Mouse (Mus musculus): Measurements from ENCODE around the gene Mgat4e. TPM values are rescaled to one million over a fixed set of nuclear protein-coding genes. Genes with fewer than 3 reads are reported as not detected.

The Mgat4e gene
- polyA plus RNA-seq, 1 experiment from 2014 or later: not detected

DNA sequence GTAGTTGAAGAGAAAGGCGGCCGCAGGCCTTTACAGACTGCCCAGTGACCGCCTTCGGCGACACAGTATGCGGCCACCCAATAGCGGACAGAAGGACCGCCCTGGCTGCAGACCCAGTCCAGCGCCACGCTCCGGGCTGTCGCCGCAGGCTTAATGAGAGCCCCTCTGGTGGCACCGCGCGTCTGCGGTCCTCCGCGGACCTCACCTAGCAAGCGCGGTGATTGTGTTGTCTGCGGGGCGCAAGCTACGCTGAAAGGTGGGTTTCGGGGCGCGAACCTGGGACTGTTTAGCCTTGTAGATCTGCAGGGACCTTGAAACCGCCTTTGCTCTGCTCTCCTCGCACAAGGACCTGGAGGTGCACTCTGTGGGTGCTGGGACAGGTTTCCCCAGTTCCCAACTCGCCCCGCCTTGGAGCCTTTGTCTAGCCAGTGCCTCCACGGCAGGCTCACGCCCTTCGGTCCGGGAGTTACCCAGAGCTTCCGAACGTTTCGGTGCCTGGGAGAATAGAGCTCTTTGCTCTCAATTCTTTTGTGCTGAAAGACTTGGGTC lies 36.1 kb downstream of the Mgat4e start:
- Histone ChIP-seq H3K4me2 (ENCODE audit: low read depth, low read length) (peak overlapping the region; percentile 75), H3K27me3 (ENCODE audit: control insufficient read depth, insufficient read depth, low read depth, low read length) (peaks cover 26% of the 10 kb centered on the region), H3K4me3 (ENCODE audit: low read depth, low read length) (peak overlapping the region; percentile 53), H3K9me3 (replicated peaks; ENCODE audit: control insufficient read depth, low read length) (no peaks in the 10 kb centered on the region), H3K36me3 (ENCODE audit: control insufficient read depth, insufficient read depth) (no peaks in the 10 kb centered on the region), H3K27ac (ENCODE audit: low read length) (no peak overlapping the region), H3K9ac (ENCODE audit: low read depth, low read length) (peak overlapping the region; percentile 46), H3K4me1 (ENCODE audit: control insufficient read depth, low read depth, low read length) (peaks cover 9% of the 10 kb centered on the region)
- ATAC-seq (ENCODE audit: low read depth): peak; percentile 43; the same call in 1 of the 2 replicates
- WGBS (ENCODE audit: insufficient replicate concordance): 3% methylated on average over 38 of the region's 38 CpGs

DNA sequence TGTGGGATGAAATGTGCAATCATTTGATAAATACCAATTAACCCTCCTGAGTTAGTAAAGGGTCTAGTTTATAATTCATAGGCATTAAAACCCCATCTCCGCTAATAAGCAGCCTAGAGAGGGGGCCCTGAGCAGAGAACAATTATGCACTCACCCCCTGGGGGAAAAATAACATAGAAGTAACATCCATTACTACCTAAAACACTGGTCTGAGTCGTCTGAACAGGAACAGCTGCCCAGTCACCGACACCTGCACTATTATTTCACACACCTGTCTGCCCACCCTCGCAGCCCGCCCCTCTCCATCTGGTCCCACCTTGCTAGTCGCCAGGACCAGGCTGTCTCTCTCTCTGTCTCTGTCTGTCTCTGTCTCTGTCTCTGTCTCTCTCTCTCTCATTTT lies 36.9 kb downstream of the Mgat4e start:
- Histone ChIP-seq H3K9me3 (replicated peaks; ENCODE audit: control insufficient read depth, low read length) (no peaks in the 10 kb centered on the region), H3K4me2 (ENCODE audit: low read depth, low read length) (no peak overlapping the region), H3K27me3 (ENCODE audit: control insufficient read depth, insufficient read depth, low read depth, low read length) (peaks cover 26% of the 10 kb centered on the region), H3K4me1 (ENCODE audit: control insufficient read depth, low read depth, low read length) (peaks cover 9% of the 10 kb centered on the region), H3K4me3 (ENCODE audit: low read depth, low read length) (no peak overlapping the region), H3K9ac (ENCODE audit: low read depth, low read length) (no peak overlapping the region), H3K27ac (ENCODE audit: low read length) (no peak overlapping the region), H3K36me3 (ENCODE audit: control insufficient read depth, insufficient read depth) (0 out of 2 replicates have a peak, but pooled peaks cover under 1% of the 10 kb centered on the region)
- WGBS (ENCODE audit: insufficient replicate concordance): 56% methylated on average over 6 of the region's 6 CpGs
- ATAC-seq (ENCODE audit: low read depth): no peak

DNA sequence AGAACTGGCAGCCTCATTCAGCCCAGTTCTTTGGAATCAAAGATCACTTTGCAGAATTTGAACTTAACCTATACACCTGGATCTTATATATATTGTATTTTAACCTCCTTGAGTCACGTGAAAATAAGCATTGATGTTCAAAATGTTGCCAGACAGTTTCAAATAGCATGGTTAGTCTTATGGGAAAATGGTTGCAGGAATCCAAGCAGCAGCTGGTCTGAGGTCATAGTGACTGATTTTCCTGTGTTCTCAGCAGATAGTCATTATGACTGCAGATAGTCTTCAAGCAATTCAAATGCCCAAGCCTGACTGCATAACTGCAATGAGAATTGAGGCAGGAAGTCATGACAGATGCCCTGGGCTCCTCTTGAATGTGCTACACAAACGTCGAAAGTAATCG lies 37.3 kb downstream of the Mgat4e start:
- peaks cover 26% of the 10 kb centered on the region for H3K27me3 ChIP-seq (ENCODE audit: control insufficient read depth, insufficient read depth, low read depth, low read length)
- no peaks in the 10 kb centered on the region for H3K9me3 ChIP-seq (replicated peaks; ENCODE audit: control insufficient read depth, low read length)
- ATAC-seq (ENCODE audit: low read depth): no peak

DNA sequence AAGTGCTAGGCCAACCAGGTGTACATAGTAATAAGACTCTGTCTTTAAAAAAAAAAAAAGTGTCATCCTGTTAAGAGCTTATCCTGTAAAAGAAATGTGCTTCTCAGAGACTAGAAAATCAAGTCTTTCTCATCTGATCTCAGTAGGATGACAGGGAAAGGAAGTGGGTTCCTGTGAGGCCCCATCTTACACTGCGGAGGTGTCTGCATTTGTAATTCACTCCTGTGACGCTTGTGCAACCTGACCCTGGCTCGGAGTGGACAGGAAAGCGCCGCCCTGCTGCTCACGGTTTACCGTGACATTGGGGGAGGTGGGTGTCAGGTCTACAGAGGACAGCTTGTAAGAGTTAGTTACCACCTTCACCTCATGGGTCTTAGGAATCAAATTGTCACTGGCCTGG lies 39.5 kb downstream of the Mgat4e start:
- H3K4me3 ChIP-seq (ENCODE audit: low read depth, low read length): no peak overlapping the region
- H3K27me3 ChIP-seq (ENCODE audit: control insufficient read depth, insufficient read depth, low read depth, low read length): peaks cover 26% of the 10 kb centered on the region
- H3K27ac ChIP-seq (ENCODE audit: low read length): 0 out of 2 replicates have a peak overlapping the region, but pooled peaks have one; percentile 4
- no peak overlapping the region for H3K4me2 ChIP-seq (ENCODE audit: low read depth, low read length)
- ATAC-seq (ENCODE audit: low read depth): no peak
- H3K36me3 ChIP-seq (ENCODE audit: control insufficient read depth, insufficient read depth): peaks cover 12% of the 10 kb centered on the region
- H3K9me3 ChIP-seq (replicated peaks; ENCODE audit: control insufficient read depth, low read length): no peaks in the 10 kb centered on the region
- H3K4me1 ChIP-seq (ENCODE audit: control insufficient read depth, low read depth, low read length): peaks cover 9% of the 10 kb centered on the region
- 17% methylated on average over 7 of the region's 7 CpGs for WGBS (ENCODE audit: insufficient replicate concordance)
- no peak overlapping the region for H3K9ac ChIP-seq (ENCODE audit: low read depth, low read length)

More for the DNA sequence above, 37.3 kb downstream of the Mgat4e start:
- H3K9ac ChIP-seq (ENCODE audit: low read depth, low read length): no peak overlapping the region
- 0 out of 2 replicates have a peak, but pooled peaks cover 5% of the 10 kb centered on the region for H3K36me3 ChIP-seq (ENCODE audit: control insufficient read depth, insufficient read depth)
- H3K4me3 ChIP-seq (ENCODE audit: low read depth, low read length): no peak overlapping the region
- no peak overlapping the region for H3K27ac ChIP-seq (ENCODE audit: low read length)
- peaks cover 9% of the 10 kb centered on the region for H3K4me1 ChIP-seq (ENCODE audit: control insufficient read depth, low read depth, low read length)
- 31% methylated on average over 4 of the region's 4 CpGs for WGBS (ENCODE audit: insufficient replicate concordance)
- no peak overlapping the region for H3K4me2 ChIP-seq (ENCODE audit: low read depth, low read length)

DNA sequence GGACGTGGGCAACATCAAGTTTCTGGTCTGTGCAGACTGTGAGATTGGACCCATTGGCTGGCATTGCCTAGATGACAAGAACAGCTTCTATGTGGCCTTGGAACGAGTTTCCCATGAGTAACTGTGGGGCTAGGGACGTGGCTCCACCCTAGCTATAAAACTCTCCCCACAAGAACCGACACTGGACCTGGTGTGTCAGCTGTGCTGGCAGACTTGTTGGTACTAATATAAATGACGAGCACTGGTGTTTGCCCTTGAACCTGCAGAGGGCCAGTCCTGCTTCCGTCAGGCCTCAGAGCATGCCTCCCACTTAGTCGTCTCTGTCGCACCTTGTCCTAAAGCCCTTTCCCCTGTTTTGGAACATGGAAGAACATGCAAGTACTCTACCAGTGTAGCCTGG lies 43.3 kb downstream of the Mgat4e start:
- H3K4me1 ChIP-seq (ENCODE audit: control insufficient read depth, low read depth, low read length): no peaks in the 10 kb centered on the region; the same call in 1 of the 2 replicates
- no peaks in the 10 kb centered on the region for H3K27me3 ChIP-seq (ENCODE audit: control insufficient read depth, insufficient read depth, low read depth, low read length)
- 85% methylated on average over 8 of the region's 8 CpGs for WGBS (ENCODE audit: insufficient replicate concordance)
- no peak overlapping the region for H3K27ac ChIP-seq (ENCODE audit: low read length)
- no peak overlapping the region for H3K4me3 ChIP-seq (ENCODE audit: low read depth, low read length)
- no peak overlapping the region for H3K4me2 ChIP-seq (ENCODE audit: low read depth, low read length)
- H3K9me3 ChIP-seq (replicated peaks; ENCODE audit: control insufficient read depth, low read length): no peaks in the 10 kb centered on the region
- H3K9ac ChIP-seq (ENCODE audit: low read depth, low read length): no peak overlapping the region
- peaks cover 12% of the 10 kb centered on the region for H3K36me3 ChIP-seq (ENCODE audit: control insufficient read depth, insufficient read depth)
- no peak for ATAC-seq (ENCODE audit: low read depth)

DNA sequence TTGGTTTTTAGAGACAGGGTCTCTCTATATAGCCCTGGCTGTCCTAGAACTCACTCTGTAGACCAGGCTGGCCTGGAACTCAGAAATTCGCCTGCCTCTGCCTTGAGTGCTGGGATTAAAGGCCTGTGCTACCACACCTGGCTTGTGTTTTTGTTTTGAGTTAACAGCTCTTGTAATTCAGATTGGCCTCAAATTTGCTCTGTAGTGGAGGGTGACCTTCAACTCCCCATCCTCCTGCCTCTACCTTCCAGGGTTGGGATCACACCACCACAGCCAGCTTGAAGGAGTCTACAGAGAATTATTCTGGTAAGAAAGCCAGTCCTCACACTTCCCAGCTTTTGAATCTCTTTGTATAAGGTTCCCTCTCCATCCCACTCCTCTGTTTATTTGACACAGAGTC lies 48.6 kb downstream of the Mgat4e start:
- 83% methylated on average over 1 of the region's 1 CpGs for whole genome bisulfite sequencing (ENCODE audit: insufficient replicate concordance)
- Histone ChIP-seq H3K4me1 (ENCODE audit: control insufficient read depth, low read depth, low read length) (peaks cover 2% of the 10 kb centered on the region), H3K9ac (ENCODE audit: low read depth, low read length) (no peak overlapping the region), H3K9me3 (replicated peaks; ENCODE audit: control insufficient read depth, low read length) (no peaks in the 10 kb centered on the region), H3K36me3 (ENCODE audit: control insufficient read depth, insufficient read depth) (no peaks in the 10 kb centered on the region), H3K4me2 (ENCODE audit: low read depth, low read length) (no peak overlapping the region), H3K4me3 (ENCODE audit: low read depth, low read length) (no peak overlapping the region), H3K27me3 (ENCODE audit: control insufficient read depth, insufficient read depth, low read depth, low read length) (no peaks in the 10 kb centered on the region), H3K27ac (ENCODE audit: low read length) (no peak overlapping the region)
- no peak for ATAC-seq (ENCODE audit: low read depth)

DNA sequence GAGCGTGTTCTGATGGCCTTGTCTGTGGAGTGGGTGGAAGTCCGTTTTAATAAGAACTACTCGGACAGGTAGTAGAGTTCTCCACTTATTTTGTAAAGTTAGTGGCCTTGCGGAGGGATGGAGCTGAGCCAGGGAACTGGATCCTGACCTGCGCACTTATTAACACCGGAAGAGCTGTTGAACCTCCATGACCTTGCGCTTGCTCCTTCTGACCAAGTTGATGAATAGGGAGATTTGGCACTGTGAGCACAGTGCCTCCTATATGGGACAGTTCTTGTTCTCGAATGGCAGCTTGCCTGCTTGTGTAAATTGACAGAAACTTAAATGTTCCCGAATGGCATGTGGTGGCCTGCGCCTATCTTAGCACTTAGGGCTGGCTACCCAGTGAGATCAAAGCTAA lies 53.5 kb downstream of the Mgat4e start:
- H3K36me3 ChIP-seq (ENCODE audit: control insufficient read depth, insufficient read depth): no peaks in the 10 kb centered on the region; the same call in 1 of the 2 replicates
- H3K9ac ChIP-seq (ENCODE audit: low read depth, low read length): no peak overlapping the region
- peak overlapping the region; percentile 92; the same call in 1 of the 2 replicates for H3K4me2 ChIP-seq (ENCODE audit: low read depth, low read length)
- peaks cover 28% of the 10 kb centered on the region for H3K4me1 ChIP-seq (ENCODE audit: control insufficient read depth, low read depth, low read length)
- WGBS (ENCODE audit: insufficient replicate concordance): 82% methylated on average over 10 of the region's 10 CpGs
- peak overlapping the region; percentile 92 for H3K4me3 ChIP-seq (ENCODE audit: low read depth, low read length)
- no peak for ATAC-seq (ENCODE audit: low read depth)
- H3K27me3 ChIP-seq (ENCODE audit: control insufficient read depth, insufficient read depth, low read depth, low read length): no peaks in the 10 kb centered on the region
- no peak overlapping the region for H3K27ac ChIP-seq (ENCODE audit: low read length)
- no peaks in the 10 kb centered on the region for H3K9me3 ChIP-seq (replicated peaks; ENCODE audit: control insufficient read depth, low read length)

DNA sequence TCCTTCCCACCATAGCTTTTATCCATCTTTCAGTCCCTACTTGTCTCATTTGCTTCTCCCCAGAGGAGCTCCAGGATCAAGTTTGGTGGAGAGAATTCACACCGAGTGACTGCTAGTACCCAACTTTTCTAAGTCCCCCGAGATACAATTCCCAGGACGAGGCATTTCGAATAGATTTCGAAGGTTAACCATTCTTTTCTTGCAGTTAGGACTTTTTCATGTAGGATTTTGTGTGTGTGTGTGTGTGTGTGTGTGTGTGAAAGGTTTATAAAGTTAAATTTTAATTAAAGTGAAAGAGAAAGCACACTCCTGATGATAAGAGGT lies 54.3 kb downstream of the Mgat4e start:
- Histone ChIP-seq H3K9ac (ENCODE audit: low read depth, low read length) (peak overlapping the region; percentile 85), H3K27me3 (ENCODE audit: control insufficient read depth, insufficient read depth, low read depth, low read length) (no peaks in the 10 kb centered on the region), H3K9me3 (replicated peaks; ENCODE audit: control insufficient read depth, low read length) (no peaks in the 10 kb centered on the region), H3K27ac (ENCODE audit: low read length) (peak overlapping the region; percentile 97), H3K4me2 (ENCODE audit: low read depth, low read length) (peak overlapping the region; percentile 92), H3K4me3 (ENCODE audit: low read depth, low read length) (peak overlapping the region; percentile 92), H3K4me1 (ENCODE audit: control insufficient read depth, low read depth, low read length) (peaks cover 31% of the 10 kb centered on the region), H3K36me3 (ENCODE audit: control insufficient read depth, insufficient read depth) (no peaks in the 10 kb centered on the region; the same call in 1 of the 2 replicates)
- 17% methylated on average over 5 of the region's 5 CpGs for WGBS (ENCODE audit: insufficient replicate concordance)
- ATAC-seq (ENCODE audit: low read depth): no peak

DNA sequence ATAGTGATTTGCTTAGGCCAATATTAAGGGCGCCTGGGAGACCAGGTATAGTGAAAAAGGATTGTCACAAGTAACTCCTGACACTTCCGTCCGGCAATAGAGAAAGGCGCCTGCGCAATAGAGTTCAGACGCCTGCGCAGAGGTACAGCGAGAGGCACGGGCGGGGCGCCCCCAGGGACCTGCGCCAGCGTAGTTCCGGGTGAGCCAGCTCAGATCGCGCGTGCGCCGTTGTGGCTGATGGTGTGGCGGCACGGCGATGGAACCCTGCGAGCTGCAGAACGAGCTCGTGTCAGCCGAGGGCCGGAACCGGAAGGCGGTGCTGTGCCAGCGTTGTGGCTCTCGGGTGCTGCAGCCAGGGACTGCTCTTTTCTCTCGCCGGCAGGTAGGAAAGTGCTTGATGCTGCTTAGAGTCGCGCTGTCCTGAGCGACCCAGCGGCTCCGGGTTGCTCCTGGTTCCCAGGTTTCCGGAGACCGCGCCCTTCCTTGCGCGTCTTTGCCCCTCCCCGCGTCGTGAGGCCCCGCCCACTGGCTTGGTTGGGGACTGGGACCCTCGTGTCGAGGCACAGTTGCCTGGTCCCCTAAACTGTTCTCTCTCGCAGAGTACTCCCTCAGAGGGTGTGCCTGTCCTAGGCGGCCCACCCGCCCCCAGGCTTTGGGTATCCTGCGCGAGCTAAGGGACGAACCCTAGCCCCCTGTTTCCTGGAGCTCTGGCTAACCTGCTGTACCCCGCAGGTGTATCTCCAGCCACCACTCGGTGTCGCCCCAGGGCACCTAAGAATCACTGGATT lies 54.9 kb downstream of the Mgat4e start, which contains the start of gene Rabif:
Rabif (plus strand) TSS at position 221 of the 788 bp plus-strand sequence.
- ATAC-seq (ENCODE audit: low read depth): peak; percentile 98
- peaks cover 31% of the 10 kb centered on the region for H3K4me1 ChIP-seq (ENCODE audit: control insufficient read depth, low read depth, low read length)
- peaks cover 4% of the 10 kb centered on the region for H3K36me3 ChIP-seq (ENCODE audit: control insufficient read depth, insufficient read depth)
- H3K9ac ChIP-seq (ENCODE audit: low read depth, low read length): peak within 1 kb of the TSS; percentile 85
- H3K27ac ChIP-seq (ENCODE audit: low read length): peak within 1 kb of the TSS; percentile 97
- no peaks in the 10 kb centered on the region for H3K9me3 ChIP-seq (replicated peaks; ENCODE audit: control insufficient read depth, low read length)
- H3K4me3 ChIP-seq (ENCODE audit: low read depth, low read length): peak within 1 kb of the TSS; percentile 92
- peak within 1 kb of the TSS; percentile 92 for H3K4me2 ChIP-seq (ENCODE audit: low read depth, low read length)
- no peaks in the 10 kb centered on the region for H3K27me3 ChIP-seq (ENCODE audit: control insufficient read depth, insufficient read depth, low read depth, low read length)
- WGBS (ENCODE audit: insufficient replicate concordance): under 1% methylated on average over 57 of the region's 58 CpGs

Measured in liver, embryonic 16.5 days (tissue).